Mouse (Mus musculus) CH12.LX (cell line): ENCODE data around the gene 4921539E11Rik. TPM values are rescaled to one million over a fixed set of nuclear protein-coding genes. Genes with fewer than 3 reads are reported as not detected.

Experiments
- DNase-seq: peaks from one replicate; pipeline ENCODE4 v3.0.0-alpha.2; 2013; ENCODE audit errors: extremely low read depth
- H3K27ac ChIP-seq: 2 replicates; pipeline ENCODE4 v1.5.1; 2012; ENCODE audit warnings: low read depth, mild to moderate bottlenecking, control low read depth, moderate library complexity; ENCODE audit not compliant: insufficient read depth
- H3K27me3 ChIP-seq: replicated peaks from 2 replicates; pipeline ENCODE3; 2012; ENCODE audit warnings: inconsistent platforms
- H3K36me3 ChIP-seq, 2 experiments: replicated peaks in 1 of 2; 2 replicates each; pipeline versions ENCODE3 to v1.6.1; 2012; ENCODE audit warnings: inconsistent platforms in 1 of 2, low read length in 1 of 2, mild to moderate bottlenecking in 1 of 2, mixed read lengths in 1 of 2, moderate library complexity in 1 of 2; ENCODE audit not compliant: control insufficient read depth in 1 of 2, insufficient read depth in 1 of 2
- H3K4me1 ChIP-seq, 2 experiments: 2 replicates each; pipeline ENCODE4 v1.6.1; 2012; ENCODE audit warnings: inconsistent platforms in 1 of 2, moderate library complexity in 1 of 2; ENCODE audit not compliant: insufficient read depth in 2 of 2, control insufficient read depth in 1 of 2
- H3K4me2 ChIP-seq: 2 replicates; pipeline ENCODE4 v1.6.1; 2012; ENCODE audit warnings: low read depth, mild to moderate bottlenecking, control low read depth; ENCODE audit not compliant: poor library complexity, insufficient read depth, severe bottlenecking
- H3K4me3 ChIP-seq, 3 experiments: fragments of 150-350 bp in 1 of 3; sonication (generic) in 1 of 3; replicated peaks in 1 of 3; 2 replicates each; pipeline versions ENCODE3 to v1.5.1; 2011 to 2012; ENCODE audit warnings: low read depth in 2 of 3, low read length in 2 of 3, mild to moderate bottlenecking in 2 of 3, moderate library complexity in 2 of 3, control low read depth in 1 of 3, improper control_type of control experiment in 1 of 3, inconsistent platforms in 1 of 3, mixed read lengths in 1 of 3; ENCODE audit not compliant: poor library complexity in 1 of 3
- H3K79me2 ChIP-seq: replicated peaks from 2 replicates; pipeline ENCODE4 v1.6.1; 2012; ENCODE audit warnings: mild to moderate bottlenecking, moderate library complexity; ENCODE audit not compliant: control insufficient read depth, poor library complexity, insufficient read depth, severe bottlenecking; ENCODE audit errors: extremely low read depth
- H3K9ac ChIP-seq: 2 replicates; pipeline ENCODE4 v1.6.1; 2012; ENCODE audit warnings: low read depth, mild to moderate bottlenecking, control low read depth, moderate library complexity; ENCODE audit not compliant: insufficient read depth
- H3K9me3 ChIP-seq: replicated peaks from 2 replicates; pipeline ENCODE3; 2012; ENCODE audit warnings: low read length, inconsistent platforms, mixed read lengths
- BHLHE40 ChIP-seq: IDR thresholded peaks from 2 replicates; pipeline ENCODE4 v1.6.1; 2011; ENCODE audit warnings: mild to moderate bottlenecking, low read depth, low read length, improper control_type of control experiment
- E2F4 ChIP-seq: IDR thresholded peaks from 2 replicates; pipeline ENCODE4 v1.6.1; 2011; ENCODE audit warnings: low read depth, low read length, improper control_type of control experiment; ENCODE audit not compliant: insufficient replicate concordance
- EP300 ChIP-seq: IDR thresholded peaks from 2 replicates; pipeline ENCODE4 v1.6.1; 2011; ENCODE audit warnings: low read length, improper control_type of control experiment
- ETS1 ChIP-seq: conservative IDR thresholded peaks from 2 replicates; pipeline ENCODE4 v1.6.1; 2012; ENCODE audit warnings: low read depth, mild to moderate bottlenecking, inconsistent platforms, low read length, improper control_type of control experiment, moderate library complexity
- HCFC1 ChIP-seq: IDR thresholded peaks from 2 replicates; pipeline ENCODE4 v1.6.1; 2012; ENCODE audit warnings: low read depth, mild to moderate bottlenecking, inconsistent platforms, low read length, improper control_type of control experiment
- IRF4 ChIP-seq: IDR thresholded peaks from 2 replicates; pipeline ENCODE4 v1.6.1; 2014; ENCODE audit warnings: low read depth, mild to moderate bottlenecking, inconsistent platforms, low read length, improper control_type of control experiment
- MAFK ChIP-seq: IDR thresholded peaks from 2 replicates; pipeline ENCODE4 v1.6.1; 2011; ENCODE audit warnings: low read length, improper control_type of control experiment; ENCODE audit not compliant: insufficient replicate concordance
- MAX ChIP-seq: IDR thresholded peaks from 2 replicates; pipeline ENCODE4 v1.6.1; 2011; ENCODE audit warnings: low read length, improper control_type of control experiment
- MAZ ChIP-seq: IDR thresholded peaks from 2 replicates; pipeline ENCODE4 v1.6.1; 2012; ENCODE audit warnings: low read depth, mild to moderate bottlenecking, inconsistent platforms, low read length, improper control_type of control experiment, moderate library complexity
- MEF2A ChIP-seq: IDR thresholded peaks from 2 replicates; pipeline ENCODE4 v1.6.1; 2014; ENCODE audit warnings: low read depth, mild to moderate bottlenecking, inconsistent platforms, low read length, improper control_type of control experiment, borderline replicate concordance
- NELFE ChIP-seq: IDR thresholded peaks from 2 replicates; pipeline ENCODE4 v1.6.1; 2011; ENCODE audit warnings: low read depth, low read length, improper control_type of control experiment
- NRF1 ChIP-seq: IDR thresholded peaks from 2 replicates; pipeline ENCODE4 v1.6.1; 2014; ENCODE audit warnings: low read depth, mild to moderate bottlenecking, inconsistent platforms, low read length, improper control_type of control experiment, moderate library complexity
- PAX5 ChIP-seq: IDR thresholded peaks from 2 replicates; pipeline ENCODE4 v1.6.1; 2012; ENCODE audit warnings: low read length, inconsistent platforms, mixed read lengths
- POLR2AphosphoS2 ChIP-seq: IDR thresholded peaks from 2 replicates; pipeline ENCODE4 v1.6.1; 2011; ENCODE audit warnings: low read depth, low read length, improper control_type of control experiment
- RAD21 ChIP-seq: IDR thresholded peaks from 2 replicates; pipeline ENCODE4 v1.6.1; 2011; ENCODE audit warnings: low read depth, mild to moderate bottlenecking, low read length, improper control_type of control experiment, moderate library complexity
- RCOR1 ChIP-seq: conservative IDR thresholded peaks from 2 replicates; pipeline ENCODE4 v1.6.1; 2012; ENCODE audit warnings: low read depth, mild to moderate bottlenecking, inconsistent platforms, low read length, improper control_type of control experiment
- TBP ChIP-seq: conservative IDR thresholded peaks from 2 replicates; pipeline ENCODE4 v1.6.1; 2011; ENCODE audit warnings: low read depth, low read length, improper control_type of control experiment
- TCF12 ChIP-seq: IDR thresholded peaks from 2 replicates; pipeline ENCODE4 v1.6.1; 2014; ENCODE audit warnings: low read depth, mild to moderate bottlenecking, inconsistent platforms, low read length, improper control_type of control experiment
- UBTF ChIP-seq: IDR thresholded peaks from 2 replicates; pipeline ENCODE4 v1.6.1; 2012; ENCODE audit warnings: low read depth, mild to moderate bottlenecking, inconsistent platforms, low read length, improper control_type of control experiment, moderate library complexity
- USF1 ChIP-seq: IDR thresholded peaks from 2 replicates; pipeline ENCODE4 v1.6.1; 2014; ENCODE audit warnings: low read depth, mild to moderate bottlenecking, inconsistent platforms, low read length, improper control_type of control experiment
- ZC3H11A ChIP-seq: IDR thresholded peaks from 2 replicates; pipeline ENCODE4 v1.6.1; 2012; ENCODE audit warnings: low read depth, mild to moderate bottlenecking, inconsistent platforms, low read length, improper control_type of control experiment
- dilution Hi-C: fragments of 300-500 bp; cut with MboI; formaldehyde crosslinking; loops from 2 replicates; pipeline ENCODE4 v1.14.3; 2020; ENCODE audit warnings: low sequenced_read_pairs; ENCODE audit not compliant: extremely low pct_unique_long_range_greater_than_20kb, extremely low pct_ligation_motif_present
- in situ Hi-C: fragments of 300-500 bp; cut with MboI; formaldehyde crosslinking; loops from 3 replicates; pipeline ENCODE4 v1.14.3; 2019; ENCODE audit warnings: low sequenced_read_pairs, low pct_ligation_motif_present, low pct_unique_long_range_greater_than_20kb, mixed read lengths
- polyA plus RNA-seq: library from polyadenylated mRNA; unstranded; fragments of >175 nt; gene quantifications from 2 replicates; pipeline ENCODE4 v1.2.1, GENCODE M21; 2012; ENCODE audit warnings: low read depth; ENCODE audit not compliant: insufficient read length
- total RNA-seq, 2 experiments: library from RNA; depleted of rRNA; stranded (reverse); fragments of 300-350 nt in 1 of 2; fragments of >200 nt in 1 of 2; gene quantifications; 2 replicates each; pipeline ENCODE4 v1.2.3; 2012 to 2014

Gene 4921539E11Rik
- total and polyA plus RNA-seq, 3 experiments, result not detected

DNA sequence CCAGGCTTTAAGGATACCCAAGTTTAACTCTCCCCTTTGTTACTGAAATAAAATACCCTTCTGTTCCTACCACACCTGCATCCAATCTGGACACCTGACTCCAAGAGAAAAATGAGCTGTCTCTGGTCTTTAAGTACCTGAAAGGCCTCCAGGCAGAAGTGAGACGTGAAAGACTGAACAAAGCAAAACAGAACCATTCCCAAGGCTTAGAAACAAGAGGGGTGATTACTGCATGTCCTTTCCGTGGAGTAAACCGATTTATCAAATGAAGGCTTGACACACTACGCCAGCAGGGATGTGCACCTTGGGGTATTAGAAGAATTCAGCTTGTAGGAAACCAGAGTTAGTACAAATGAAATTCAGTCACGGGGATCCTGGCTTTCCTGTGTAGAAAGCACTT, 71.7 kb downstream of the 4921539E11Rik start:
- Histone ChIP-seq H3K27ac (no peak overlapping the region), H3K9me3 (no peaks in the 10 kb centered on the region), H3K27me3 (no peaks in the 10 kb centered on the region), H3K79me2 (peaks cover 7% of the 10 kb centered on the region; the same call in 1 of the 2 replicates), H3K4me3 (no peak overlapping the region), H3K4me2 (no peak overlapping the region), H3K36me3 (peaks cover 0 to 2% of the 10 kb centered on the region in 2 experiments), H3K9ac (no peak overlapping the region), H3K4me1 (peaks cover 12 to 31% of the 10 kb centered on the region in 2 experiments)
- dilution Hi-C loops, result no loop called here
- DNase-seq, result no peak
- in situ Hi-C loops, result no loop called here
- TF ChIP-seq EP300 (no peak), NRF1 (no peak), BHLHE40 (no peak), MAX (no peak), E2F4 (no peak), PAX5 (no peak), HCFC1 (no peak), NELFE (no peak), IRF4 (no peak), MEF2A (no peak), POLR2AphosphoS2 (no peak), UBTF (no peak), TCF12 (no peak), RAD21 (no peak), TBP (no peak)

DNA sequence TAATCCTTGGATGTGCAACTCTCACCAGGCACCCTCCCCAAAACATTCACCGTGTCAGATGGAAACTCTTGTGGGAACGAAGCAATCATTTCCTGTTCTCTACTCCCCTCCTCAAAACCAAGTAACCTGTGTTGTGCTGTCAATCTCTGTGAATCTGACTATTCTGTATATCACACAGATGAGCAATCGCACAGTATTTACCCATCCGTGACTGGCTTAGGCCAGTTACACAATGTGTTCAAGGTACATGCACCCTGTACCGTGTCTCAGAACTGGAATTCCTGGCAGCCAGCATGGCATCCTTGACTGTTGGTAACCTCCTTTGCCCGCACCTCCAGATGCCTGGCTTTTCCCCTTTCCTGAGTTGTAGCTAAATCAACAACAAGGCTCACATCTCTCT, 74.6 kb downstream of the 4921539E11Rik start:
- no peak for DNase-seq
- dilution Hi-C loops, result no loop called here
- in situ Hi-C loops, result no loop called here
- TF ChIP-seq RAD21 (no peak), ZC3H11A (no peak), USF1 (no peak), MAZ (no peak), ETS1 (no peak), TCF12 (no peak), RCOR1 (no peak), MAFK (no peak)
- Histone ChIP-seq H3K4me2 (no peak overlapping the region), H3K79me2 (peaks cover 13% of the 10 kb centered on the region), H3K4me1 (peaks cover 7 to 32% of the 10 kb centered on the region in 2 experiments), H3K9ac (0 out of 2 replicates have a peak overlapping the region, but pooled peaks have one; percentile 95), H3K27me3 (no peaks in the 10 kb centered on the region), H3K4me3 (no peak overlapping the region), H3K9me3 (no peaks in the 10 kb centered on the region), H3K27ac (no peak overlapping the region), H3K36me3 (peaks cover 0 to 13% of the 10 kb centered on the region in 2 experiments)
